Mouse (Mus musculus) midbrain, embryonic 13.5 days (tissue): ENCODE data around the gene Gart. TPM values are rescaled to one million over a fixed set of nuclear protein-coding genes. Genes with fewer than 3 reads are reported as not detected.
"Not testable (repeated sequence)": the region's sequence is repeated elsewhere in the genome, so short reads cannot be mapped to it uniquely, and the experiment has no call there.

Experiments used
- ATAC-seq: fragments of 200-750 bp; cut with Nextera tagmentation; 2 replicates; pipeline ENCODE4 v1.8.0; 2017; ENCODE audit warnings: mild to moderate bottlenecking, moderate TSS enrichment, moderate library complexity
- H3K27ac ChIP-seq: fragments of 300-500 bp; sonication (generic); 2 replicates; pipeline ENCODE4 v1.5.1; 2015; ENCODE audit warnings: inconsistent platforms, mild to moderate bottlenecking, moderate library complexity
- H3K27me3 ChIP-seq: fragments of 300-500 bp; sonication (generic); 2 replicates; pipeline ENCODE4 v1.6.1; 2015; ENCODE audit warnings: mild to moderate bottlenecking, inconsistent platforms
- H3K36me3 ChIP-seq: fragments of 300-500 bp; sonication (generic); 2 replicates; pipeline ENCODE4 v1.6.1; 2015; ENCODE audit warnings: mild to moderate bottlenecking, inconsistent platforms
- H3K4me1 ChIP-seq: fragments of 300-500 bp; sonication (generic); replicated peaks from 2 replicates; pipeline ENCODE4 v1.6.1; 2015; ENCODE audit warnings: inconsistent platforms
- H3K4me2 ChIP-seq: fragments of 300-500 bp; sonication (generic); replicated peaks from 2 replicates; pipeline ENCODE4 v1.6.1; 2015; ENCODE audit warnings: moderate library complexity, mild to moderate bottlenecking, inconsistent platforms
- H3K4me3 ChIP-seq: fragments of 300-500 bp; sonication (generic); replicated peaks from 2 replicates; pipeline ENCODE4 v1.5.1; 2015; ENCODE audit warnings: mild to moderate bottlenecking, inconsistent platforms
- H3K9ac ChIP-seq: fragments of 300-500 bp; sonication (generic); replicated peaks from 2 replicates; pipeline ENCODE4 v1.6.1; 2015; ENCODE audit warnings: mild to moderate bottlenecking, inconsistent platforms
- H3K9me3 ChIP-seq: fragments of 300-500 bp; sonication (generic); 2 replicates; pipeline ENCODE4 v1.6.1; 2016; ENCODE audit warnings: mild to moderate bottlenecking, inconsistent platforms
- WGBS: fragments of 180-500 bp; shearing (Covaris S2); methylation state at CpG from one replicate; pipeline ENCODE4 v1.1.7; 2015; 5-methylcytosine and 5-hydroxymethylcytosine counted together
- polyA plus RNA-seq: library from polyadenylated mRNA; unstranded; fragments of >200 nt; fragmentation: Nextera tagmentation; extraction: Ambion mirVana; gene quantifications from 2 replicates; pipeline ENCODE4 v1.2.1, GENCODE M21; 2015

Gene Gart
- polyA plus RNA-seq, 1 experiment from 2014 or later: 72.3 TPM

DNA sequence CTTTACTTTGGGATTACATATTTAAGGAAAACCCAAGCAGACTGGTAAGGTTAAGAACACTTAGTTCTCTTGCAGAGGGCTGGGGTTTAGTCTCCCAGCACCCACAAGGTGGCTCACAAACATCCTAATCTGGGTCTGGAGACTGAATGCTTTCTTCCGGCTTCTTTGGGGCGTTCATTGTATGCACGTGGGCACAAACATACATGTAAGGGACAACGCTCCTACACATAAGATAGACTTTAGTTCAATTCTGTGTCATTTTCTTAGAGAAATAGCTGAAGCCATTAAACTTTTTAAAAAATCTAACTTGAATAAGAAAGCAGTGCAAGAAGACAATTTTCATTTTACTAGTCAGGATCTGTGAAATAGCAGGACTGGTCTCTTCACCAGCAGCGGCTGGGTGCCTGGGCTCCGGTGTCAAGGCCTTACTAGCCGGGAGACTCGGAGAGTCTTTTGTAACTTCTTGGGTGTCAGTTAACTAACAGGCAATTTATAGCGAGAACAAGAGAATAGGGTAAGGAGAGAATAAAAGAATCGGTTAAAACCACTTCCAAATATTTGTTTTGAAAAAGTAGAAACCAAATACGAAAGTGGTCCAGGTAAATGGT lies 653 bp downstream of the Gart start:
- peak overlapping the region; percentile 74 for H3K4me3 ChIP-seq
- no peak overlapping the region for H3K27ac ChIP-seq
- WGBS: 1% methylated on average over 11 of the region's 11 CpGs
- ATAC-seq: no peak
- no peaks in the 10 kb centered on the region for H3K9me3 ChIP-seq
- no peaks in the 10 kb centered on the region for H3K27me3 ChIP-seq
- peak overlapping the region; percentile 87 for H3K9ac ChIP-seq
- H3K4me2 ChIP-seq: peak overlapping the region; percentile 88
- H3K4me1 ChIP-seq: peaks cover 28% of the 10 kb centered on the region
- peaks cover 18% of the 10 kb centered on the region for H3K36me3 ChIP-seq

GRCm38 (mm10) chr16:91645420-91645819 lies 1.3 kb downstream of the Gart start:
- peaks cover 24% of the 10 kb centered on the region for H3K36me3 ChIP-seq
- H3K27me3 ChIP-seq, H3K27ac ChIP-seq, H3K4me2 ChIP-seq, H3K9me3 ChIP-seq, H3K9ac ChIP-seq, ATAC-seq, H3K4me3 ChIP-seq: not testable (repeated sequence)
- 50% methylated on average over 1 of the region's 2 CpGs for WGBS
- H3K4me1 ChIP-seq: peaks cover 24% of the 10 kb centered on the region

DNA sequence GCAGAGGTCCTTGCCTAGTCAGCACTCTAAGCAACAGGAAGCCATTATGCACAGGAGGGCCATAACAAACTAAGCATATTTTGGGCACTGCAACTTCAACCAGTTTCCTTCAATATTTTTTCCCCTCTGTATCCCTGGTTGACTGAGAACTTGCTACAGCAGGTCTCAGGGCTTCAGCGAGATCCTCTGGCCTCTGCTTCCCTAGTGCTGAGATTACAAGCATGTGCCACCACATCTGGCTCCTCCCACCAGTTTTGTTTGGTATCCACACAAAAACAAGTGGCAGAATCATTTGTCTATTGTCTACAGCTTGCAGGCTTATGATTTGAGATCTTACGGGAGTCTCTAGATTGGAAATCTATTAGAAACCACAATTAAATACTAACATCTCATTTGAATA lies 1.9 kb downstream of the Gart start:
- Histone ChIP-seq H3K4me3 (no peak overlapping the region), H3K27me3 (no peaks in the 10 kb centered on the region), H3K4me1 (peaks cover 19% of the 10 kb centered on the region), H3K4me2 (no peak overlapping the region), H3K27ac (no peak overlapping the region), H3K9ac (no peak overlapping the region), H3K9me3 (no peaks in the 10 kb centered on the region), H3K36me3 (peaks cover 29% of the 10 kb centered on the region)
- ATAC-seq: no peak
- WGBS: 85% methylated on average over 2 of the region's 2 CpGs

- WGBS: 94% methylated on average over 8 of the region's 8 CpGs
- no peak for ATAC-seq
These were observed 6.6 kb downstream of the Gart start for GRCm38 (mm10) chr16:91640171-91640570.

DNA sequence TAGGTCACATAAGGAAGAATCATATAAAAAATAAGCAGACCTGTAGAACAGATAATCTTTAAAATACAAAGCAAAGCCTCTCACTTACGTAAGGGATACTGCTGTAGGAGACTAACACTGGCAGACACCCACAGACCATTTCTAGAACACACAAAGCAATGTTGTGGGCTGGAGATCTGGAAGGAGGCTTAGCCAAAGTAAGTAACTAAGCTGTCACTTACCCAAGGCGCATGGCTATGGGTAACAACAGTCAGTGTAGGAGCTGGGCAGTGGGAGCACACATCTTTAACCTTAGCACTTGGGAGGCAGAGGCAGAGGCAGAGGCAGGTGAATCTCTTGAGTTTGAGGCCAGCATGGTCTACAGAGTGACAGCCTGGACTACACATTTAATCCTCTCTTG lies 7.1 kb downstream of the Gart start:
- WGBS: 94% methylated on average over 2 of the region's 2 CpGs
- Histone ChIP-seq H3K4me3 (no peak overlapping the region), H3K27ac (no peak overlapping the region), H3K36me3 (peaks cover 78% of the 10 kb centered on the region), H3K4me2 (no peak overlapping the region), H3K9ac (no peak overlapping the region), H3K27me3 (no peaks in the 10 kb centered on the region), H3K4me1 (peaks cover under 1% of the 10 kb centered on the region; the same call in 1 of the 2 replicates), H3K9me3 (no peaks in the 10 kb centered on the region)
- ATAC-seq: no peak

More at GRCm38 (mm10) chr16:91640171-91640570, 6.6 kb downstream of the Gart start:
- H3K9me3 ChIP-seq: no peaks in the 10 kb centered on the region
- peaks cover 74% of the 10 kb centered on the region for H3K36me3 ChIP-seq
- peaks cover 4% of the 10 kb centered on the region; the same call in 1 of the 2 replicates for H3K4me1 ChIP-seq
- H3K27ac ChIP-seq: no peak overlapping the region
- H3K27me3 ChIP-seq: no peaks in the 10 kb centered on the region
- H3K9ac ChIP-seq: no peak overlapping the region
- H3K4me3 ChIP-seq: no peak overlapping the region
- no peak overlapping the region for H3K4me2 ChIP-seq

- no peak overlapping the region for H3K4me2 ChIP-seq
- no peaks in the 10 kb centered on the region for H3K4me1 ChIP-seq
- H3K4me3 ChIP-seq: no peak overlapping the region
- H3K9me3 ChIP-seq: no peaks in the 10 kb centered on the region
- H3K27ac ChIP-seq: no peak overlapping the region
- no peak for ATAC-seq
- H3K36me3 ChIP-seq: peaks cover 83% of the 10 kb centered on the region
- WGBS: 94% methylated on average over 5 of the region's 5 CpGs
- H3K27me3 ChIP-seq: no peaks in the 10 kb centered on the region
- H3K9ac ChIP-seq: no peak overlapping the region
These were observed 7.6 kb downstream of the Gart start for GRCm38 (mm10) chr16:91639161-91639560.

DNA sequence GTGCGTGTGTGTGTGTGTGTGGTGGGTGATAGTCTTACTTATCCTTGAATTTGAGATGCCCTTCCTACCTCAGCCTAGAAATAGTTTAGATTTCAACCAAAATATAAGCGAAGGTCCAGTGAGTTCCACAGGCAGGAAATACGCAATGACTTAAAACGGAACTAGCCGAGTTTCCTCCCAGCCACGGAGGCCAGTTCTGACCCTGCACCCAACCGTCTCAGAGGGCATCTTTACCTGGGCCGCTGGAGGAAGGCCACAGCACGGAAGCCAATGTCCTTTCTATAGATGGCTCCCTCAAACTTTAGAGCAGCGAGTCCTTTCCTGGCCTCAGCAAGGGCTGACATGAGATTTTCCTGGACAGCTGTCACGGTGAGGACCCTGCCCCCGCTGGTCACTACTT lies 13.1 kb downstream of the Gart start:
- no peak overlapping the region for H3K27ac ChIP-seq
- no peak overlapping the region for H3K4me2 ChIP-seq
- H3K9ac ChIP-seq: no peak overlapping the region
- peaks cover 86% of the 10 kb centered on the region for H3K36me3 ChIP-seq
- WGBS: 95% methylated on average over 12 of the region's 12 CpGs
- no peak overlapping the region for H3K4me3 ChIP-seq
- H3K4me1 ChIP-seq: no peaks in the 10 kb centered on the region
- no peak for ATAC-seq
- H3K9me3 ChIP-seq: no peaks in the 10 kb centered on the region
- no peaks in the 10 kb centered on the region for H3K27me3 ChIP-seq

GRCm38 (mm10) chr16:91632940-91633339 lies 13.8 kb downstream of the Gart start:
- no peaks in the 10 kb centered on the region for H3K27me3 ChIP-seq
- H3K4me1 ChIP-seq: no peaks in the 10 kb centered on the region
- H3K9ac ChIP-seq: no peak overlapping the region
- H3K4me2 ChIP-seq: no peak overlapping the region
- H3K4me3 ChIP-seq: no peak overlapping the region
- no peak for ATAC-seq
- H3K36me3 ChIP-seq: peaks cover 86% of the 10 kb centered on the region
- no peak overlapping the region for H3K27ac ChIP-seq
- no peaks in the 10 kb centered on the region for H3K9me3 ChIP-seq
- WGBS: 97% methylated on average over 7 of the region's 7 CpGs

GRCm38 (mm10) chr16:91632439-91632838 lies 14.3 kb downstream of the Gart start:
- H3K9ac ChIP-seq: no peak overlapping the region
- H3K4me2 ChIP-seq: no peak overlapping the region
- no peaks in the 10 kb centered on the region for H3K9me3 ChIP-seq
- peaks cover 86% of the 10 kb centered on the region for H3K36me3 ChIP-seq
- 89% methylated on average over 5 of the region's 5 CpGs for WGBS
- H3K27me3 ChIP-seq: no peaks in the 10 kb centered on the region
- H3K4me3 ChIP-seq: no peak overlapping the region
- ATAC-seq: no peak
- H3K4me1 ChIP-seq: no peaks in the 10 kb centered on the region
- H3K27ac ChIP-seq: no peak overlapping the region

GRCm38 (mm10) chr16:91630584-91630983 lies 16.2 kb downstream of the Gart start:
- H3K4me2 ChIP-seq: no peak overlapping the region
- H3K4me1 ChIP-seq: no peaks in the 10 kb centered on the region
- no peaks in the 10 kb centered on the region for H3K9me3 ChIP-seq
- H3K36me3 ChIP-seq: peaks cover 83% of the 10 kb centered on the region
- H3K27me3 ChIP-seq: no peaks in the 10 kb centered on the region
- no peak for ATAC-seq
- H3K4me3 ChIP-seq: no peak overlapping the region
- H3K9ac ChIP-seq: no peak overlapping the region
- 0 out of 2 replicates have a peak overlapping the region, but pooled peaks have one; percentile 19 for H3K27ac ChIP-seq
- WGBS: 65% methylated on average over 1 of the region's 1 CpGs

DNA sequence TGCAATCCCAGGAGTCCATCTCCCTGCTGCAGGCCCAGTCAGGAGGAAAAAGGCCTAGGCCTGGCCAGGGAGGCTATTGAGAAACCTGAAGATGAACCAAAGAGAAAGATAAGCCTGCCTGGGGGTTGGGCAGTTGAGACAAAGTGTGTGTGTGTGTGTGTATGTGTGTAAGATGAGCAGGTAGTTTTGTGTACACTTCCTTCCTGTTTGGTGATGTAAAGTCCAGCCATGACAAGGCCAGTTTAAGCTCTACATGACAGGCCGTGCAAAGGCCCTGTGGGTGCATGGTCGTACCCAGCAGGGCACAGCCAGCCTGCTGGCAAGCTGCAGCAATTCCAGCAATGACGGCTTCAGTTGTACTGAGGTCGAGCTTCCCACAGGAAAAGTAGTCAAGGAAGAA lies 17.0 kb downstream of the Gart start:
- Histone ChIP-seq H3K4me1 (no peaks in the 10 kb centered on the region), H3K9ac (no peak overlapping the region), H3K27ac (no peak overlapping the region), H3K27me3 (no peaks in the 10 kb centered on the region), H3K9me3 (no peaks in the 10 kb centered on the region), H3K4me3 (no peak overlapping the region), H3K4me2 (no peak overlapping the region), H3K36me3 (peaks cover 83% of the 10 kb centered on the region)
- 93% methylated on average over 4 of the region's 4 CpGs for WGBS
- no peak for ATAC-seq

DNA sequence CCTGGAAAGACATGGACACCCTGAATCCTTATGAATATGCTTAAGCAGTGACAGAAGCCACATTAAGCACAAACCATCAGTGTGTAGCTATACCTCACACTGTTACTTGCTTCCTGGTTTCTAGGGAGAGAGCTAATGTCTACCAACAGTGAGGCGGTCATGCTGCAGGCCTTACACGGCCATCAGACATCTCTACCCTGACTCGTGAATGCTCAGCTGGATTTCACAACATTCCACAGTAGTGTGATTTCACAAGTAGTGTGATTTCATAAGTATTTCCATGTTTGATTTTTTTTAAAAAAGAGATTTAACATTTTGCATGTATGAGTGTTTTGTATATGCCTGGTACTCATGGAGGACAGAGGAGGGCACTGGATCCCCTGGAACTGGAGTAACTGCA lies 18.1 kb downstream of the Gart start:
- H3K4me2 ChIP-seq: no peak overlapping the region
- H3K27me3 ChIP-seq: no peaks in the 10 kb centered on the region
- WGBS: 97% methylated on average over 3 of the region's 3 CpGs
- peaks cover 83% of the 10 kb centered on the region for H3K36me3 ChIP-seq
- ATAC-seq: no peak
- no peak overlapping the region for H3K9ac ChIP-seq
- H3K9me3 ChIP-seq: no peaks in the 10 kb centered on the region
- H3K4me3 ChIP-seq: no peak overlapping the region
- no peak overlapping the region for H3K27ac ChIP-seq
- H3K4me1 ChIP-seq: no peaks in the 10 kb centered on the region

DNA sequence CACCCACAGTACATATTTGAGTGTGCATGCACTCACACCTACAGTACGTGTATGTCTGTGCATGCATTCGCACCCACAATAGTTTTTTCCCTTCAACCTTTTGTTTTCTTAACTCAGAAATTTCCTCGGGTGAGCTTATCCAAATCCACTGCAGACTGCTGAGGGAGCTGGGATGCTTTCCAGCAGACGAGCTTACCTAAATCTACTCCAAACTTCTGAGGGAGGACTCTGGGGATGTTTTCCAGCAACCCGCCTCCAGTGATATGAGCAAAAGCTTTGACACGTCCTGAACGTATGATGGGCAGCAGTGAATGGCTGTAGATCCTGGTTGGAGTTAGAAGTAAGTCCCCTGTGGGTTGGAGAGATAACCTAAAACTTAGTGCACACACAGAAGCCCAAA lies 18.9 kb downstream of the Gart start:
- H3K36me3 ChIP-seq: peaks cover 85% of the 10 kb centered on the region
- H3K9ac ChIP-seq: no peak overlapping the region
- H3K4me3 ChIP-seq: no peak overlapping the region
- H3K4me2 ChIP-seq: no peak overlapping the region
- no peak overlapping the region for H3K27ac ChIP-seq
- ATAC-seq: no peak
- 92% methylated on average over 7 of the region's 7 CpGs for WGBS
- no peaks in the 10 kb centered on the region for H3K9me3 ChIP-seq
- no peaks in the 10 kb centered on the region for H3K4me1 ChIP-seq
- no peaks in the 10 kb centered on the region for H3K27me3 ChIP-seq
